Mouse (Mus musculus) liver, adult 2 months (tissue): ENCODE measurements around the gene Psme1. TPM values are rescaled to one million over a fixed set of nuclear protein-coding genes. Genes with fewer than 3 reads are reported as not detected.

ENCODE experiments used
- DNase-seq: peaks from one replicate; pipeline ENCODE4 v3.0.0-alpha.2; 2011; ENCODE audit warnings: low read depth, low spot score; ENCODE audit errors: extremely low read depth
- H3K27ac ChIP-seq: fragments of 200-500 bp; replicated peaks from 2 replicates; pipeline ENCODE4 v1.5.1; 2012; ENCODE audit warnings: low read depth, mild to moderate bottlenecking, control low read depth, inconsistent platforms, low read length; ENCODE audit not compliant: insufficient read depth
- H3K27me3 ChIP-seq: fragments of 200-500 bp; 2 replicates; pipeline ENCODE4 v1.6.1; 2012; ENCODE audit warnings: mild to moderate bottlenecking, moderate library complexity, low read length, inconsistent platforms; ENCODE audit not compliant: control insufficient read depth, insufficient read depth
- H3K36me3 ChIP-seq: fragments of 200-500 bp; 2 replicates; pipeline ENCODE4 v1.6.1; 2012; ENCODE audit warnings: low read length, inconsistent platforms; ENCODE audit not compliant: control insufficient read depth, insufficient read depth
- H3K4me1 ChIP-seq: fragments of 200-500 bp; 2 replicates; pipeline ENCODE4 v1.6.1; 2011; ENCODE audit warnings: low read length; ENCODE audit not compliant: control insufficient read depth, insufficient read depth
- H3K4me3 ChIP-seq: fragments of 200-500 bp; 2 replicates; pipeline ENCODE4 v1.5.1; 2011; ENCODE audit warnings: low read depth, mild to moderate bottlenecking, control low read depth, low read length, moderate library complexity; ENCODE audit not compliant: insufficient read depth
- H3K79me2 ChIP-seq: fragments of 200-500 bp; 2 replicates; pipeline ENCODE4 v1.6.1; 2012; ENCODE audit warnings: inconsistent platforms, mild to moderate bottlenecking, low read length, moderate library complexity; ENCODE audit not compliant: control insufficient read depth, insufficient read depth
- H3K9ac ChIP-seq: fragments of 200-500 bp; 2 replicates; pipeline ENCODE4 v1.6.1; 2012; ENCODE audit warnings: low read depth, mild to moderate bottlenecking, control low read depth, inconsistent platforms, low read length
- CTCF ChIP-seq: fragments of 200-500 bp; IDR thresholded peaks from 2 replicates; pipeline ENCODE4 v1.5.1; 2011; ENCODE audit warnings: low read depth, low read length, control low read depth
- POLR2A ChIP-seq: fragments of 200-500 bp; IDR thresholded peaks from 2 replicates; pipeline ENCODE4 v1.6.1; 2011; ENCODE audit warnings: low read length, control low read depth; ENCODE audit not compliant: insufficient read depth; ENCODE audit errors: extremely low read depth
- WGBS: fragments of 180-500 bp; shearing (Covaris S2); methylation state at CpG from one replicate; pipeline ENCODE4 v1.1.7; 2018; 5-methylcytosine and 5-hydroxymethylcytosine counted together
- polyA plus RNA-seq: library from polyadenylated mRNA; depleted of rRNA; stranded (reverse); fragments of >200 nt; gene quantifications from 2 replicates; pipeline ENCODE4 v1.2.3, GENCODE M21; 2012; rRNA removed
- total RNA-seq: library from RNA; depleted of rRNA; stranded (reverse); fragments of >200 nt; gene quantifications from 2 replicates; pipeline ENCODE4 v1.2.3, GENCODE M21; 2014; rRNA removed

Gene Psme1
- total RNA-seq (78.5 and 94.2 TPM in 2 replicates), polyA plus RNA-seq (46.9 and 59.9 TPM in 2 replicates)

GRCm38 (mm10) chr14:55577871-55578667 is at the start of gene Psme1:
Gene Psme1 (plus strand): TSS chr14:55578123.
- peak; percentile 60; the same call in 1 of the 2 replicates for TF ChIP-seq POLR2A
- no peak for TF ChIP-seq CTCF
- WGBS = under 1% methylated on average over 32 of the region's 32 CpGs
- H3K27me3 ChIP-seq = no peaks in the 10 kb centered on the region
- 0 out of 2 replicates have a peak, but pooled peaks cover 9% of the 10 kb centered on the region for H3K79me2 ChIP-seq
- H3K9ac ChIP-seq = peak within 1 kb of the TSS; percentile 89
- peak within 1 kb of the TSS; percentile 89 for H3K27ac ChIP-seq
- H3K4me1 ChIP-seq = peaks cover 2% of the 10 kb centered on the region
- peak; percentile 84 for DNase-seq
- H3K36me3 ChIP-seq = peaks cover 10% of the 10 kb centered on the region; the same call in 1 of the 2 replicates
- H3K4me3 ChIP-seq = peak within 1 kb of the TSS; percentile 81

DNA sequence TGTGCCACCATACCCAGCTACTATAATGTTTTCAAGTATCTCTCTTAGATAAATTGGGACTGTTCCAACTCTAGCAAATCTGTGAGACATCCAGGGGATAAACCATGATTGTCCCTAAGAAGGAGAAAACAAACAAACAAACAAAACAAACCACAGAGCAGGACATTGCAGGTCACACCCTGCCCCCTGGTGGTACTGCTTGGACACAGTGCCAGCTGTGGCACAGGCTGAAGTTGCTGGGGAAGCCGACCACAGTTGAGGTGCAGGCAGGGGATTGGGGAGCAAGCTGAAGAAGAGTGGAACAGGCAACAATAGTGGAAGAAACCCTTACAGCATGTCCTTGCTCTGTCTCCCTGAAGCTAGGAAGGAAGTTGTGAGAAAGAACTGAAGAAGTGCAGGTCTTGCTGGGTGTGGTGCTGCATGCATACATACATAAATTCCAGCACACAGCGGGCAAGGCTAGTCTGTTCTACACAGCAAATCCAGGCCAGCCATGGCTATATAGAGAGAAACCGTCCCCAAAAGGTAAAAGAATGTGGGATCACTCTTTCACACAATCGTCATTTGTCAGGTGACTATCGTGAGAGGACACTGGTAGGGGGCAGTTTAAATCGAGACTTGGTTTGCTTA is 41.7 kb upstream of the Psme1 start:
- H3K27me3 ChIP-seq = no peaks in the 10 kb centered on the region
- no peaks in the 10 kb centered on the region for H3K79me2 ChIP-seq
- no peak overlapping the region for H3K4me3 ChIP-seq
- WGBS = 64% methylated on average over 6 of the region's 6 CpGs
- TF ChIP-seq CTCF (peak; percentile 83), POLR2A (no peak)
- no peaks in the 10 kb centered on the region for H3K4me1 ChIP-seq
- no peak overlapping the region for H3K9ac ChIP-seq
- no peak for DNase-seq
- H3K36me3 ChIP-seq = no peaks in the 10 kb centered on the region
- H3K27ac ChIP-seq = no peak overlapping the region

- TF ChIP-seq CTCF (no peak), POLR2A (0 out of 2 replicates have a peak, but pooled peaks have one; percentile 21)
- H3K4me1 ChIP-seq = no peaks in the 10 kb centered on the region
Measured at GRCm38 (mm10) chr14:55540067-55540786, 37.7 kb upstream of the Psme1 start, which contains the start of gene Pck2. Gene Pck2 (plus strand): TSS chr14:55540266.

DNA sequence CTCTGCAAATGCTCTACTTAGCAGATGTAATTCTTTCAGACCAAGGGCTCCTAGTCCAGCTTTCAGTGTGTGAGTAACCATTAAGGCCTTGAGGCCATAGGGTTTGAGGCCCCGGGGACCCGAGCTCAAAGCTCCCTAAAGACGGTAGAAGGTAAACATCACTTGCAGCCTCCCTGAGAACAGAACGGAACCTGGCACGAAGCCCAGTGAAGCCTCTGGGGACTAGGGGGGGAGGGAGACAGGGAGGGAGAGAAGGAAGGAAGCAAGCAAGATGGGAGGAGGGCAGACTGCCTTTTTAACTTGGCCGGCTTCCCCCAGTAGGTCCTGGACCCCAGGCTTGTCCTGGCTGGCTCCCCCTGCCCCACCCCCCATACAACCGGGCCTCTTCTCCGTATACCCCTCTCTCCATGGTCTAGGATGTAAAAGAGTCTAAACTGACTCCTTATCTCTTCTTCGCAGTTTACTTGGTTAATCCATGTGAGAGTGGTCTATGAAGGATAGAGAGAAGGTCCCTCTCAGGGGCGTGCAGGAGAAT is 37.1 kb upstream of the Psme1 start:
- no peak for TF ChIP-seq CTCF
- TF ChIP-seq POLR2A = no peak
- Histone ChIP-seq H3K4me3 (peak overlapping the region; percentile 74), H3K79me2 (no peaks in the 10 kb centered on the region), H3K36me3 (no peaks in the 10 kb centered on the region), H3K27ac (no peak overlapping the region), H3K9ac (peak overlapping the region; percentile 61), H3K27me3 (no peaks in the 10 kb centered on the region), H3K4me1 (no peaks in the 10 kb centered on the region)
- 33% methylated on average over 10 of the region's 10 CpGs for WGBS
- DNase-seq = no peak

More at GRCm38 (mm10) chr14:55540067-55540786, 37.7 kb upstream of the Psme1 start, which contains the start of gene Pck2:
- DNase-seq = peak; percentile 74
- WGBS = 1% methylated on average over 32 of the region's 32 CpGs
- Histone ChIP-seq H3K36me3 (no peaks in the 10 kb centered on the region), H3K27ac (no peak within 1 kb of the TSS), H3K79me2 (no peaks in the 10 kb centered on the region), H3K27me3 (no peaks in the 10 kb centered on the region), H3K9ac (peak within 1 kb of the TSS; percentile 61), H3K4me3 (peak within 1 kb of the TSS; percentile 74)

DNA sequence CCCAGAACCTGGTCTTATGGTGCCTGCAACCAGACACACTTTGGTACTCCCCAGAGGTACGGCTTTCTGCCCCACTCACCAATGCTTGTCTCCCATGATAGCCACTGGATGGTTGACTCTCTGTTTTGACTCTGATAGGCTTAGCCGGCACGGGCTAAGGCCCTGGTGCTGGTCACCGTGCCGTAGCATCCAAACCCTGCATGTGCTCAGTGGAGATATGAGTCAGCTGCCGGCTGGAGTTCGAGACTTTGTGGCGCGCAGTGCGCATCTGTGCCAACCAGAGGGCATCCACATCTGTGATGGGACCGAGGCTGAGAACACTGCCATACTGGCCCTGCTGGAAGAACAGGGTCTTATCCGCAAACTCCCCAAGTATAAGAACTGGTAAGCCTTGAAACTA is 35.7 kb upstream of the Psme1 start:
- Histone ChIP-seq H3K27ac (no peak overlapping the region), H3K27me3 (no peaks in the 10 kb centered on the region), H3K9ac (no peak overlapping the region), H3K4me1 (no peaks in the 10 kb centered on the region), H3K79me2 (no peaks in the 10 kb centered on the region), H3K36me3 (no peaks in the 10 kb centered on the region), H3K4me3 (no peak overlapping the region)
- no peak for DNase-seq
- 97% methylated on average over 12 of the region's 12 CpGs for WGBS
- no peak for TF ChIP-seq POLR2A
- no peak for TF ChIP-seq CTCF
